Mouse (Mus musculus) testis, adult 2 months (tissue): ENCODE results near the gene Gm20388.

ENCODE experiments used
- CTCF ChIP-seq: fragments of 200-500 bp; IDR thresholded peaks from 2 replicates; pipeline ENCODE4 v1.5.1; 2012; ENCODE audit warnings: low read depth, mild to moderate bottlenecking, inconsistent platforms, low read length, moderate library complexity; ENCODE audit not compliant: control insufficient read depth, insufficient read depth, insufficient replicate concordance
- POLR2A ChIP-seq: fragments of 200-500 bp; IDR thresholded peaks from 2 replicates; pipeline ENCODE4 v1.6.1; 2012; ENCODE audit warnings: low read depth, mild to moderate bottlenecking, inconsistent platforms, low read length, moderate library complexity; ENCODE audit not compliant: control insufficient read depth

DNA sequence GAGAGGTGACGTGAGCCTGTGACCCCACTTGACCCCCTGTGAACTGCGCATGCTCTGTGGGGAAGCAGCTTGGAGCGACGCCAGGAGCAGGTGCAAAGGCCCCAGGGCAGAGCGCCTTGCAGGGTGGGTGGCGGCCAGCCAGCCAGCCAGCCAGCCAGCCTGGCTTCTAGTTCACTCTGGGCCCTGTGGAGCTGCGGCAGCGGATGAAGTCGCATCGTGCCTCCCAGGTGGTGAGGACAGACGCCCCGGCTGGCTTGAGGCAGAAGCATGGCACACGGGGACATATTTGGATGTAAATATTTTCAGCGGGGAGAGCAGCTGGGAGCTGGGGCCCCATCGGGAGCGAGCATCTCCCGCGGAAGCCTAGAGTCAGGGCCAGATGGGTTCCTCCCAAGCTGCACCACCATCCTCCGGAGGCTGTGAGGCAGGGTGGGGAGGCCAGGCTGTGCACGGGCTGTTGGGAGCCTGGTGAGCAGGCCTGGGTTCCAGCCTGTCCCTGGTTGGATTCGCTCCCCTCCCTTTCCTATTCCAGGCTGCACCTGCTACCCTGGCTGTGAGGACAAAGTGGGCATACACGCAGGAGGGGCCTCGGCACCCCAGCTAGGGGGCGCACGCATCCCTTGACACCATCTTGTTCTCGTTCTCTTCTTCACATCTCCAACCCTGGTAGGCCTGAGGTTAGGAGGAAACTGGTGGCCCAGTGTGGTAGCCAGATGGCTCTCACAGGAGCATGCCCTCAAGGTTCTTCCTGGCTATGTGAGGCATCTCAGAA lies 2798.9 kb downstream of the Gm20388 start:
- no peak for TF ChIP-seq CTCF
- no peak for TF ChIP-seq POLR2A
